Mouse (Mus musculus) urinary bladder, postnatal 36 days (tissue): ENCODE data around the gene Iqcd.

Experiments
- DNase-seq, 2 experiments: peaks; one replicate each; pipeline ENCODE4 v3.0.0; 2022; ENCODE audit warnings: low spot score in 2 of 2, mixed read lengths in 1 of 2

Gene Iqcd

DNA sequence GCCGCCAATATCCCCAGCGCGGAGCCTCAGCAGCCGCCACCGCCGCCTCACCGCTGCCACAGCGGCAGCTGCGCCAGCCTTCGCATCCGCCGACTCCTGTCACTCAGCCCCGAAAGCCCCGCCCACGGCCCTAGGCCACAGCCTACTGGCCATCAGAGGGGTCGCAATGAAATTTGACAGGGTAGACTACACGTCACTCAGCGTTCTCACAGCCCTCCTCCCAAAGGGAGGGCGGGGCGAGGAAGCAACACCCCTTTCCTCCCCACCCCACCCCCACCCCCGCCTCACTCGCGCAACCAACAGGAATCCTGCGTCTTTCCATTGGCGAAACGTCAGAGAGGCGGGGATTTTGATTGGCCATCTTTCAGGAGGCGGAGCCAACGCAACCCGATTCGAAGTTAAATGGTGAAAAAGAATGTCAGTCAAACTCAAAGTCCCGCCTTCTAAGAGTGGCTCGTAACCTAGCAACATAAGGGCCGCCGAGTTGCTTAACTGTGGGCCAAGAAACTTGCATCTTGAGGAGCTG, at the start of gene Iqcd, which contains the start of gene Tpcn1:
Gene Iqcd (plus strand): TSS at position 448 of the 526 bp plus-strand sequence.
Gene Tpcn1 (minus strand): TSS at position 105 of the 526 bp plus-strand sequence.
- peak; percentile 98 for DNase-seq

DNA sequence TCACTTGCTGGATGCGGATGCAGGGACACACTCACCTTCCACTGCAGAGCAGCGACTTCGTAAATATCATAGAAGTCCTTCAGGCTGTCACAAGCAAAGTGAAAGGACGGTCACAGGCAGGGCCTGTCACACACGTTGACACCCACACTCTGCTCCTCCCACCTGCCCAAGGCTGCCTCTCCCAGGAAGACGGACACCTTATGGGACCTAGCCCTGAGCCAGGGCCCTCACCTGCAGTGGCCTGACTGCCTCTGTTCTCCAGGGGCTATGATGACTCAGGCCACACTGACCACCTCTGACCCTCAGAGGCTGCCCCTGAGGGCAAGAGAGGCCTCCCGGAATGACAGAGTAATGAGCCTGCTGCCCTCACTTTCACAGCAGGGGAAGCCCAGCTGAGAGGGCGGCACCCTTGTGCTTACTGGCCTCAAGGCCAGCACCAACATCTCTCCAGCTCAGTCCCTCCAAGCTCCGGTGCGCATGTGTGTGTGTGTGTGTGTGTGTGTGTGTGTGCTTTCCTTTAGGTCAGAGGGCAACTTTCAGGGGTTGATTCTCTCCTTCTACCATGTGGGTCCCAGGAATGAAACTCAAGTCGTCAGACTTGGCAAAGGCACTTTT, 40.5 kb upstream of the Iqcd start:
- DNase-seq = no peak

DNA sequence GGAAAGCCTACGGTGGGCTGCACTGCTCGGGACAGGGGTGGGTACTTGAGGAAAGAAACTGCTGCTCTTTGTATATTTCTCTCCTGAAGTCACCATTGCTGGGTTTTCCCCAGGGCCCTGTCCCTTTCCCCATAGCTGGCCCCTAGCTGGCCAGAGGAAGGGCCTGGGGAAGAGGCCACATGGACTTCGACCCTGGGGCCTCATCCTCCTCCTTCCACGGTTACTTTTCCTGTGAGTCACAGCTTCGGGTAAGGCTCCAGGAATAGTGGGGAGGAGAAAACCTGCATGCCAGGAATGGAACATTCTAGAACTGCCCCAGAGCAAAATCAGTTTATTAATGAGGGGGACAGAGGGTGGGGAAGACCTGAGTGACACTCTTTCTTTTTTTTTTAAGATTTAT, 38.7 kb upstream of the Iqcd start:
- DNase-seq = no peak

- no peak for DNase-seq
These were observed 38.1 kb upstream of the Iqcd start for GRCm38 (mm10) chr5:120550673-120551072.

- no peak for DNase-seq
These were observed 32.9 kb upstream of the Iqcd start for GRCm38 (mm10) chr5:120555871-120556270.

DNA sequence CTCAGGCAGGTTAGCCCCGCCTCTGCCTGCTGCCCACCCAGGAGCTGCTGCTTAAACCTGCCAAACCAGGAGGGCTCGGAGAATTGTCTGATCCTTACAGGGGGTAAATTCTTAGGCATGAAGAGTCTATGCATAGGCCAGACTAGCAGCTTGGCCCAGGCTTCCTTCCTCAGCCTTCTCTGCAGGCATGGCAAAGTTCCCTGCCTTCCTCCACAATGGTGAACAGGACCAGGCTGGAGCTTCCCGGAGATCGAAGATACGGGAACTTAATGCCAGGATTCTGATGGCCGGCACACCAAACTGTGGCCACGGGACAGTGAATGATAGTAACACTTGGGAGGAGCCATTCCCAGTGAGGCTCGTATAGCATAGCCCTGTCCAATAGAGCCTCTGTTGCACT, 30.8 kb upstream of the Iqcd start:
- DNase-seq = no peak

DNA sequence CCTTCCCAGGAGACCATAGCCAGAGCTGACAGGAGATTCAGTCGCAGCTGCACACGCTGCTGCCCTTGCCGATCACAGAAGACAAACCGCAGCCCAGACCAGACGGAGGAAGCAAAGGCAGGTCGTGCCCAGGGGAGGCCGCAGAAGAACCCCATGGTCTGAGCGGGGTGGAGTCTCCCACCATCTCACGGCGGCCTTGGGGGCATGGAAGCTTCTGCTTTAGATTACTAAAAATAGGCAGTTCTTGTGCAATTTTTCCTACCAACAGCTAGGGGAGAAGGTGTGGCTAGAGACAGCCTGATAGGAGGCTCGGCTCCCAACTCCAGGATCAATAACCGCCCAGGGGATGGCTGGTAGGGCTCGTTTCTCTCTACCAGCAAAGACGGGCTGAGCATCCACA, 30.1 kb upstream of the Iqcd start:
- no peak for DNase-seq

- no peak for DNase-seq
These were observed 28.6 kb upstream of the Iqcd start for GRCm38 (mm10) chr5:120560129-120560615.

DNA sequence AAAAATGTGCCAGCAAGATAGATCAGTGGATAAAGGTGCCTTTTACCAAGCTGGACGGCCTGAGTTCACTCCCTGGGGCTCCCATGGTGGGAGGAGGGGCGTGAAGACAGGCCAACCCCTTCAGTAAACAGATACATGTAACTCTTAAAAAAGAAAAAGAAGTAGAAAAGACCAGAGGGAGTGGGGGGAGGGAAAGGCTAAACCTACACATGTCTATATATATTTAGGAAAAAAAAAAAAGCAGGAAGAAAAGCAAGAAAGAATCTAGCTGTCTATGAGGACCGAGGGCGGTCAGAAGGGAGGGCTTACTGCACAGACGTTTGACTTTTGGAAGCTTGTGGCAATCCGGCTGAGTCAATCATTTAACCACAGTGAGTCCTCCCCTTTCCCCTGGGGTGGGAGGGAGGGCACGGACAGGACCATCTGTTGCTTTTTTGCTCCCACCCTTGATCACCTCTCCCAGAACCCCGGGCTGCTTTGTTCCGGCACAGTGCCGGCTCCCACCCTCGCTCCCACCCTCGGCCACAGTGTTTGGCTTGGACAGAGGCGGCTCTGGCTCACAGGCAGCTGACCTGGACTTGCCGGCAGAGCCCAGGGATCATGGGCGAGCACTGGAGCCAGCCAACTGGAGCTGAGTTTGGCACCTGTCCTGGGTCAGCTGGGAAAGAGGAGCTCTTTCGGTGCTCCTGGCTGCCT, 28.1 kb upstream of the Iqcd start:
- DNase-seq = peak; percentile 52 to 77

GRCm38 (mm10) chr5:120562956-120563913, 25.6 kb upstream of the Iqcd start:
- DNase-seq = peak in 1 of 2 experiments; percentile 73

DNA sequence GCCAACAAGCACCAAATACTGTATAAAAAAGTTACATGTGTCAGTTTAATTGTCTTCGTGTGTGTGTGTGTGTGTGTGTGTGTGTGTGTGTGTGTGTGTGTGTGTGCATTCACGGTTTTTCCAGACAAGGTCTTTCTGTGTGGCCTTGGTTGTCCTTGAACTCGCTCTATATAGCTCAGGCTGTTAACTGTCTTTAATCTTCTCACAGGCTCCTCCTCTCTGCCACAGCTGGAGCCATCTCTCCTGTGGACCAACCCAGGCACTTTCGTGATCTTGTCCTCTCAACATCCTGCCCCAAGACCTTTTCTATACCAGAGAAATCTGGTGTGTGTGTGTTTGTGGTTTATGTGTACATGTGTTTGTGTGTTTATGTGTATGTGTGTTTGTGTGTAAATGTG, 24.9 kb upstream of the Iqcd start:
- no peak for DNase-seq

DNA sequence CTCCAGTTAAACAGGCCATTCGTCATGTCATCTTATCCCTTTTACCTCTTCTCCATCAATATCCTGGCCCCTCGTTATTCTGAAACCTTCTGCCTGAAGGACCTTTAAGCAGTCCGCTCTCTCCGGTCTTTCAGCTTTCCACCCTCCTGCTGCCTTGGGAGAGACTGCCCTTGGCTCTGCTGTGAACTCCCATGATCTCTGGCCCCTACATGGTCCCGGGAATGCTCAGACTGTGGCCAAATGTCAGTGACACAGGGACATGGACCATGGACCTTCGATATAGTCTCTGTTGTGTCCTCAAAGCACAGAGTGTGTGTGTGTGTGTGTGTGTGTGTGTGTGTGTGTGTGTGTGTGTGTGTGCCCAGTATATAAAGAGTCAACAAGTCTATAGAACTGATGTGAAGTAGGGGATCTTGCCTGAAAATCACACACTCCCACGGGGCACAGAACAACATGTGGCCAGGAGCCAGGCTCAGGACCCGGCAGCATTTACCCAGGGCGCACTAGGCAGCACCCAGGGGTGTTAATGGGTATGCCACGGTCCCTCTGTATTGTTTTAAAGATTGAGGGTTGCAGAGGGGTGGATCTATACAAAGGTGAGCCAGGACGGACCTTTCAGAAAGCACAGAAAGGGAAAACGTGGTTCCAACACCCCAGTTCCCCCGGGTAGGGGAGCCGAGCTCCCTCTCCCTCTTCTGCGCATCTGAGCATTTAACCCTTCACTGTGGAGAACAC, 23.5 kb upstream of the Iqcd start:
- DNase-seq = no peak

GRCm38 (mm10) chr5:120566101-120566500, 22.7 kb upstream of the Iqcd start:
- DNase-seq = no peak

GRCm38 (mm10) chr5:120566681-120567252, 22.0 kb upstream of the Iqcd start:
- no peak for DNase-seq

- peak in 1 of 2 experiments; percentile 68 for DNase-seq
These were observed 21.5 kb upstream of the Iqcd start for GRCm38 (mm10) chr5:120567253-120567701.

DNA sequence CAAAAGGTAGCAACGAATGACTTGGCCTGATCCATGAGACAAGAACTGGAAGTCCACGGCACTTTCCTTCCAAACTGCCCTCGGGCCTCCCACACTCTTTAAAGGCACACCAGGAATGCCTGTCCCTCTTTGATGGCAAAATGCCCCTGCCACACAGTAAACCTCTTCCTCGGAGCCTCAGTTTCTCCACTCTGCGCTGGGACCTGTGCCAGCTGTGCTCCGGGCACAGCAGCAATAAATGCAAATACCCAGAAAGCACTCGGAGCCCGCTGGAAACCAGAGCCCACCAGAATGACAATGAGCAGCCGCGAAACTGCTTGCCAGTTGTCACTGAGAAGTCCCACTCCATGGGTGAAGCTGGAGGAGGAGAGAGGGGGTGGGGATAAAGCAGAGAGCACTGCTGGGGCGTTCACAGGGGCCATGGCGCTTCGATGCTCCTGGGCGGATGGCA, 21.0 kb upstream of the Iqcd start:
- DNase-seq = no peak

DNA sequence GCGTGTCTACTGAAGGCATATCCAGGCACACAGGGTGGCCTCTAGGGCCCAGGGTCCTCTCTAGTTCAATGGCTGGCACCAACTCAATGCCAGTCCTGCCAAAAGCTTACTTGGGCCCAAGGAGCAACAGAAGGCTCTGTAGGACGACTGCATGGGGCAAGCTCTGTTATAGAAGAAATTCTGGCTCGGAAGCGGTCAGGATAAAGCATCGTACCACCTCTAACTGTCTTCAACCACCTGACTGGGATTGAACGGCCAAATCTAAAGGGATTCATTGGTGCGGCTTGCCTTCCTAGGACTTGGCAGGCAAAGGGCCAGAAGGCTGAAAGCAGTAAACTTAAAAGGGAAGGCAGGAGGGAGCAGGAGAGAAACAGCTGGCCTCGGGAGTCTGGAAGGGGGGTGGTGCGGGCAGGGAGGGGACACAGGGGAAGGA, 20.5 kb upstream of the Iqcd start:
- no peak for DNase-seq

DNA sequence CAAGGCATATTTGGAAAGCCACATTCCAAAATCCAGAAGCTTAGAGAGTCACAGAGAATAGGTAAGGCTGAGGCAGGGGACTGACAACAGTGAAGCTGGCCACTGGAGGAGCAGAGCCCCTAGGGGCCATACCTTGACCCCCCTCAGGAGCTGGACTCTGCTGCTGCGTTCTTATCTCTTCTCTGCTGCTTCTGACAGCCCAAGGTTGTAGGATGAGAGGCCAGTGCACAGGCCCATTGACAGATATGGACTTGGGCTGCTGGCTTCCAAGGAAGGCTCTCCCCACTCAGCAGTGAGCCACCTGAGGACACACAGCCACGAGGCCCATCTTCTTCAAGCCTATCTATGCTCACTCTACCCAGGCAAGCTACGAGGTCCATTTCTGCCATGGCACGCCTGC, 19.9 kb upstream of the Iqcd start:
- no peak for DNase-seq

- DNase-seq = no peak
These were observed 19.0 kb upstream of the Iqcd start for GRCm38 (mm10) chr5:120569791-120570190.

GRCm38 (mm10) chr5:120570289-120570897, 18.4 kb upstream of the Iqcd start:
- DNase-seq = no peak
